Mouse (Mus musculus) intestine, embryonic 15.5 days (tissue): ENCODE results near the gene Minpp1. TPM values are rescaled to one million over a fixed set of nuclear protein-coding genes. Genes with fewer than 3 reads are reported as not detected.
"Not testable (repeated sequence)": the region's sequence is repeated elsewhere in the genome, so short reads cannot be mapped to it uniquely, and the experiment has no call there.

ENCODE experiments used
- ATAC-seq: fragments of 200-750 bp; cut with Nextera tagmentation; 2 replicates; pipeline ENCODE4 v1.8.0; 2017; ENCODE audit warnings: moderate TSS enrichment, moderate library complexity
- H3K27ac ChIP-seq: fragments of 300-500 bp; sonication (generic); 2 replicates; pipeline ENCODE4 v1.5.1; 2015; ENCODE audit warnings: mild to moderate bottlenecking, inconsistent platforms
- H3K27me3 ChIP-seq: fragments of 300-500 bp; sonication (generic); replicated peaks from 2 replicates; pipeline ENCODE4 v1.6.1; 2015; ENCODE audit warnings: inconsistent platforms
- H3K36me3 ChIP-seq: fragments of 300-500 bp; sonication (generic); 2 replicates; pipeline ENCODE4 v1.6.1; 2015; ENCODE audit warnings: inconsistent platforms
- H3K4me1 ChIP-seq: fragments of 300-500 bp; sonication (generic); replicated peaks from 2 replicates; pipeline ENCODE4 v1.6.1; 2015; ENCODE audit warnings: inconsistent platforms
- H3K4me2 ChIP-seq: fragments of 300-500 bp; sonication (generic); replicated peaks from 2 replicates; pipeline ENCODE4 v1.6.1; 2015; ENCODE audit warnings: mild to moderate bottlenecking, inconsistent platforms
- H3K4me3 ChIP-seq: fragments of 300-500 bp; sonication (generic); replicated peaks from 2 replicates; pipeline ENCODE4 v1.5.1; 2015; ENCODE audit warnings: inconsistent platforms
- H3K9ac ChIP-seq: fragments of 300-500 bp; sonication (generic); 2 replicates; pipeline ENCODE4 v1.6.1; 2015; ENCODE audit warnings: inconsistent platforms
- H3K9me3 ChIP-seq: fragments of 300-500 bp; sonication (generic); 2 replicates; pipeline ENCODE4 v1.6.1; 2016; ENCODE audit warnings: inconsistent platforms
- WGBS: fragments of 180-500 bp; shearing (Covaris S2); methylation state at CpG from one replicate; pipeline ENCODE4 v1.1.7; 2015; 5-methylcytosine and 5-hydroxymethylcytosine counted together
- polyA plus RNA-seq: library from polyadenylated mRNA; unstranded; fragments of >200 nt; fragmentation: Nextera tagmentation; extraction: Ambion mirVana; gene quantifications from 2 replicates; pipeline ENCODE4 v1.2.1, GENCODE M21; 2015

The Minpp1 gene
- polyA plus RNA-seq, result 58.0 and 66.9 TPM in 2 replicates

DNA sequence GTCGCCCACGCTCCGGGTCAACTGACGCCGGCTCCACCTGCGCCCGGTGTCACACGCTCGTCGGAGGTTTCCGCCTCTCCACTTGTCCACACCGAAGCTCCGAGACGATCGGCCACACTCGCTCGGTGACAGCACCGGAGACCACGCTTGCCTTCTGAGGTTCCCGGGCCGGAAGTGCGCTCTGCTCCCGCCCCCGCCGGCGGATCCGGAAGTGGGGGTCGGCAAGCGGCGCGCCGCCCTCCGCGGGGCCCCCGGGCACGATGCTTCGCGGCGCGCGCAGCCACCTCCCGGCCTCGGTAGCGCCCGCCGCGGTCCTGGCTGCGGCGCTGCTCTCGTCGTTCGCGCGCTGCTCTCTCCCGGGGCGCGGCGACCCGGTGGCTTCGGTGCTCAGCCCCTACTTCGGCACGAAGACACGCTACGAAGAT is at the start of gene Minpp1:
Minpp1 (plus strand) TSS at position 89 of the 425 bp plus-strand sequence.
- Histone ChIP-seq H3K36me3 (no peaks in the 10 kb centered on the region), H3K9ac (peak within 1 kb of the TSS; percentile 69), H3K4me1 (peaks cover 14% of the 10 kb centered on the region; the same call in 1 of the 2 replicates), H3K9me3 (no peaks in the 10 kb centered on the region), H3K4me2 (peak within 1 kb of the TSS; percentile 67), H3K27ac (peak within 1 kb of the TSS; percentile 87), H3K4me3 (peak within 1 kb of the TSS; percentile 57), H3K27me3 (no peaks in the 10 kb centered on the region)
- WGBS, result under 1% methylated on average over 59 of the region's 64 CpGs
- ATAC-seq, result peak; percentile 91

DNA sequence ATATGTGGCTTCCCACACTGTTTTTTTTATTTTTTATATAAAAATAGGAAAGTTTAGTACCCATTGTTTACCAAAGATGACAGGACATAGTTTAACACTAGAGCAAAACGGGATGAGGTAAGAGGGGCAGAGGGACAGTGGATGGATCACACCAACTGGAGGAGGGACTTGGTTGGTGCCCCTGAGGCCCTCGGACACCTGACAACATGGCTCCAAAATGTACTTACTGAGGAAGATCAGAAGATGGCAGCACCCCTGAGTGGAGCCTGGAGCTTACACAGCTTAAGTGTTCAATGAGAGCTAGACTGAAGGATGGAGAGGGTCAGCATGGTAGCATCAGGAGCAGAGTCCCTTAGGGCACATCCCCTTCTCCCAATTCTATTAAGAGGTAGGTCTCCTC is 46.2 kb upstream of the Minpp1 start:
- H3K4me1 ChIP-seq, result no peaks in the 10 kb centered on the region

DNA sequence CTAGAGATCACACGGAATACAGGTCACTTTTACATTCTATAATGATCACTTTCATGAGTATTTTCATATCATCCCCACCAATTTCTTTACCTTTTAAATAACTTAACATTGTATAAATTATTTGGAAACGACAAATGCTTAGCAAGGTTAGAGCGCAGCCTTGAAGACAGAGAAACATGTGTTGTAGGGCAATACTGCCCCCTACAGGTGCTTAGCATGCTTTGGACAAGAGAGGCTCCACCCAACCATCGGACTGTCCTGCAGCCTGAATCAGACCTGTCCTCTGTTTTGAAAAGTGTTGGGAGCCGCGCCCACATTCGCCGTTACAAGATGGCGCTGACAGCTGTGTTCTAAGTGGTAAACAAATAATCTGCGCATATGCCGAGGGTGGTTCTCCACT is 44.0 kb upstream of the Minpp1 start:
- Histone ChIP-seq H3K4me3 (no peak overlapping the region), H3K27ac (no peak overlapping the region), H3K4me2 (no peak overlapping the region), H3K36me3 (no peaks in the 10 kb centered on the region), H3K9me3 (no peaks in the 10 kb centered on the region), H3K9ac (no peak overlapping the region), H3K27me3 (no peaks in the 10 kb centered on the region), H3K4me1 (no peaks in the 10 kb centered on the region)
- ATAC-seq, result no peak
- WGBS, result 97% methylated on average over 11 of the region's 11 CpGs

More for the DNA sequence above, 46.2 kb upstream of the Minpp1 start:
- Histone ChIP-seq H3K4me2 (no peak overlapping the region), H3K9ac (no peak overlapping the region), H3K9me3 (no peaks in the 10 kb centered on the region), H3K4me3 (no peak overlapping the region), H3K27me3 (no peaks in the 10 kb centered on the region), H3K27ac (no peak overlapping the region), H3K36me3 (no peaks in the 10 kb centered on the region)
- ATAC-seq, result no peak
- 83% methylated on average over 2 of the region's 2 CpGs for WGBS

DNA sequence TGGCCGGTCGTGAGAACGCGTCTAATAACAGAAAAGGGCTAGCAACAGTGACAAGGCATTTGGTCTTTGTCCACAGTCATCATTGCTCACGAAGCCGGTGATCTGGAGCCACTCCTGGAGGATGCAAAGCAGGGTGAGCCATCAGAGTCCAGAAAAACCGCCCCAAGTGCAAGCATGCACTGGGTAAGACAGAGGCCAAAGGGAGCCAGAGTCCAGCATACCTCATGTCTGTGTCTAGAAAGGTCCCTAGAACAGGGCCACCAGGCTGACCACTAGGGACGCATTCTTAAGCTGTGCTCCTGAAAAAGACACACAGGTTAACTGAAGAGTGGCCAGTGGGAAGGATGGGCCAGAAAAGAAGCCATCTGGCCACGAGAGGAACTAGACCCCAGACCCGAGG is 36.6 kb upstream of the Minpp1 start:
- Histone ChIP-seq H3K36me3 (no peaks in the 10 kb centered on the region), H3K4me1 (no peaks in the 10 kb centered on the region), H3K9ac (no peak overlapping the region), H3K27me3 (no peaks in the 10 kb centered on the region), H3K4me2 (no peak overlapping the region), H3K9me3 (no peaks in the 10 kb centered on the region), H3K4me3 (no peak overlapping the region), H3K27ac (no peak overlapping the region)
- WGBS, result 96% methylated on average over 10 of the region's 10 CpGs
- no peak for ATAC-seq

DNA sequence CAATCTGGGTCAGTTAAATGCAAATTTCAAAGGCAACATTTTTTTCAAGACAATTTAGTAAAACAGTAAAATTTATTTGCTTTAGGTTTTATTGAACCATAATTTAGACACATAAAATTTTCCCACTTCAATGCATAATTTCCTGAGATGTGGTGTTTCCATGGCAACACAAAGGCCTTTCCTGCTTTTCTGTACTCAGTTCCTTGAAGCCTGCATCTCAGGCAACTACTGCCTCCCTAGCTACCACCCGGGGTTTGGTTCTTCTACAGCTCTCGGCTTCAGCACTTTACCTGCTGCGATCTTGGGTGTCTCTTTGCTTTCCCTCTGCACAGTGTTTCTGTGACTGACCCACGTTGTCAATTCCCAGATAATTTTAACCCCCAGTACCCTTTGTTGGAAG is 33.3 kb upstream of the Minpp1 start:
- Histone ChIP-seq H3K9ac (no peak overlapping the region), H3K36me3 (no peaks in the 10 kb centered on the region), H3K4me1 (no peaks in the 10 kb centered on the region), H3K4me2 (no peak overlapping the region), H3K27ac (no peak overlapping the region), H3K4me3 (no peak overlapping the region), H3K9me3 (no peaks in the 10 kb centered on the region), H3K27me3 (no peaks in the 10 kb centered on the region)
- WGBS, result 74% methylated on average over 4 of the region's 4 CpGs
- no peak for ATAC-seq

DNA sequence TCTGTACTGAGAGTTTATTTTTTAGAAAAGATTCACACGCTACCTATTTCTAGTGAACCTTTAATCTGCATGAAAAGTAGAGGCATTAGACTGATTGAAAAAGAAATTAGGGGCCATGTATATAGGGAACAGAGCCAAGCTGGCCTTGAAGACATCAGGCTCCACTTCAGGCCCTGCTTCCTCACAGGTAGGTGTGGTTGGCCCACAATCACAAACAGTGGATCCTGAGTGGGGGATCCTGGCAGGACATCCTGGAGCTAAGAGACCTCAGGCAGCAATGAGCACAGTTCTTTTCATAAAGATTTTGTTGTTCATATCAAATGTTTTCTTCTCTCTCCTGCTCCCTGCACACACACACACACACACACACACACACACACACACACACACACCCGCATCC is 28.8 kb upstream of the Minpp1 start:
- WGBS, result 71% methylated on average over 2 of the region's 2 CpGs
- no peak overlapping the region for H3K4me3 ChIP-seq
- no peak for ATAC-seq
- H3K27ac ChIP-seq, result no peak overlapping the region
- no peaks in the 10 kb centered on the region for H3K36me3 ChIP-seq
- H3K27me3 ChIP-seq, result no peaks in the 10 kb centered on the region
- no peak overlapping the region for H3K9ac ChIP-seq
- no peaks in the 10 kb centered on the region for H3K9me3 ChIP-seq
- H3K4me1 ChIP-seq, result no peaks in the 10 kb centered on the region
- H3K4me2 ChIP-seq, result no peak overlapping the region

DNA sequence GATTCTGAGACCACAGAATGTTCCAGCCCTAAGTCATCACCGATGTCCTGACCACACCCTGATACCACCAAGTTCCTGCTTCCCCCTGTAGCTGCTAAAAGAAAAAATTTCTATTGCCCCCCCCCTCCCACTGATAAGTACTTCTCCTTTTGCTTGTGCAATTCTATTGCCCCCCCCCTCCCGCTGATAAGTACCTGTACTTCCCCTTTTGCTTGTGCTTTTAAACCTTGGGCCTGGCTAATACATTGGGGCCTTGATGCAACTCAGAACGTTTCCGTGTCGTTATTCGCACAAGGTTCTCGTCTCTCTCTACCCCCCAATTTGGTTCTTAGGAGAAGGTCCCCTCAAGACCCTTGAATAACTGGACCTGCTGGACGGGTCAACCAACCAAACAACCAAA is 27.9 kb upstream of the Minpp1 start:
- not testable (repeated sequence) for H3K4me1 ChIP-seq, H3K9me3 ChIP-seq, H3K4me3 ChIP-seq, H3K27me3 ChIP-seq, H3K9ac ChIP-seq, H3K4me2 ChIP-seq, ATAC-seq, H3K27ac ChIP-seq, H3K36me3 ChIP-seq
- WGBS, result 92% methylated on average over 8 of the region's 8 CpGs

DNA sequence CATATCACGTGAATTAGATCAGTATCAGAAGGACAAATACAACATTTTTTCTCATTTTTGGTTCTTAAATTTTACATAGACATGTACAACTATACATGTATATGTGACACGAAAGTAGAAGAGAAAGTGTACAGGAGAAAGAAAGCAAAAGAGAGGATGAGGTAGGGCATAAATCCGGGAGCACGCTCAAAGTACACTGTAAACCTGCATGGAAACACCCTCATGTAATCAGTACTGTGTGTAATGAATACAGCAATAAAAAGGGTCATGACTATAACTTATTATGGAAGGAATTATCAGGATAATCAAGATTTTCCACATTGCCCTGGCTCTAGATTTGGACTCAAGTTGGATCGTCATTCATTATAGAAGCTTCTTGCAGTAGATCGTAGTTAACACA is 22.5 kb upstream of the Minpp1 start:
- no peak overlapping the region for H3K4me3 ChIP-seq
- no peaks in the 10 kb centered on the region for H3K27me3 ChIP-seq
- H3K27ac ChIP-seq, result no peak overlapping the region
- no peak overlapping the region for H3K4me2 ChIP-seq
- ATAC-seq, result no peak
- no peak overlapping the region for H3K9ac ChIP-seq
- no peaks in the 10 kb centered on the region for H3K4me1 ChIP-seq
- WGBS, result 78% methylated on average over 6 of the region's 6 CpGs
- H3K36me3 ChIP-seq, result no peaks in the 10 kb centered on the region
- no peaks in the 10 kb centered on the region for H3K9me3 ChIP-seq

DNA sequence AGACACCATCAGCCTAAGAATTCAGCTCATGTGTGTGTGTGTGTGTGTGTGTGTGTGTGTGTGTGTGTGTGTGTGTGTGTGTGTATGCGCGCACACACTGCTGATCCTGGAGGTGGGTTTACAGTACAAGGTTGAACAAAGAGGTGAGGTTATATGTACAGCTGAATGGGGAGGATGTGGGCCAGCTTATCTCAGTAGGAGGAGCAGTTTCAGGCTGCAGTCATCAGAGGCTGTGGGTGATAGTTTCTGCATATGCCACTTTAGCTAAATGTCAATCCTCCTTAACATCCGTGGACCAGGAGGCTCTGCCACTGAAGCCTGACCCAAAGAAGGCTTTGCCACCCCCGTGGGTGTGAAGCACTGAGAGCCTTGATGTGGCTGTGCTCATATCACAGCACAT is 20.3 kb upstream of the Minpp1 start:
- no peaks in the 10 kb centered on the region for H3K27me3 ChIP-seq
- no peak overlapping the region for H3K9ac ChIP-seq
- H3K9me3 ChIP-seq, result no peaks in the 10 kb centered on the region
- H3K4me3 ChIP-seq, result no peak overlapping the region
- no peak overlapping the region for H3K4me2 ChIP-seq
- H3K4me1 ChIP-seq, result no peaks in the 10 kb centered on the region
- no peak overlapping the region for H3K27ac ChIP-seq
- no peak for ATAC-seq
- WGBS, result 81% methylated on average over 4 of the region's 4 CpGs
- no peaks in the 10 kb centered on the region for H3K36me3 ChIP-seq

DNA sequence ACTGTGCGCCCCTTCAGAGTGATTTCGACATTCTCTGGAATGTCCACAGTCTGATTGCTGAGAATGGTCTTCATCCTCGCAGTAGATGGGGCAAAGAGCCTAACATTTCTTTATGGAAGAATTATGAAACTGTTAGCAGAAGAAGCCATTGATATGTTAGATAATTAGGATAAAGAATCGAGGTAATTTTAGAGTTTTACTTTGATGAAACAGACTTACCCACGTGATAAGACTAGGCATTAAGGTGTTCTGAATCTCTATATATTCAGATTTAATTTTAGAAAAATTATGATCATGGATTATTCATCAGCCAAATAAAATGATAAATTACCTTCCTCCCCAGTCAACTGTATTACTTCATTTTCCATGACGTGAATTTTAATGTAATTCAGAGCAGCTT is 19.1 kb upstream of the Minpp1 start, which contains the start of gene Rpl9-ps6:
Rpl9-ps6 (minus strand) TSS at position 101 of the 400 bp plus-strand sequence.
- WGBS, result 81% methylated on average over 6 of the region's 6 CpGs
- Histone ChIP-seq H3K36me3 (no peaks in the 10 kb centered on the region), H3K9ac (no peak within 1 kb of the TSS), H3K27ac (no peak within 1 kb of the TSS), H3K9me3 (no peaks in the 10 kb centered on the region), H3K27me3 (no peaks in the 10 kb centered on the region), H3K4me2 (no peak within 1 kb of the TSS), H3K4me3 (no peak within 1 kb of the TSS), H3K4me1 (no peaks in the 10 kb centered on the region)
- ATAC-seq, result no peak

DNA sequence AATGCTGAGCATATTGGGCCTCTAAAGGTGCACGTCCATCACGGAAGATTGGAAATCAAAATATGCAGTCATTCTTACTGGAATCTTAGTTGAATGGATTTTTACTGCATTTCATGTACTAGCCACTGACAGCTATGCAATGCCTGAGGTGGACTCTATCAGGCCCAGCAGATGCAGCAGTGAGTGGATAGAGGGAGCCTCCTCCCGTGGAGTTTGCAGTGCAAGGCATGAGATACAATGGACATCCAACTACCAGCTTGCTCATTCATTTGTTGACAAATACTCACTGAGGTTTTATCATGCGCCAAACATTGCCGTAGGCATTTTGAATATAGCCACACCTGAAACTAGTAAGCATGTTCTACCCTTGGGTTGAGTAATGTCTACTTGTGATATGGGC is 18.2 kb upstream of the Minpp1 start:
- Histone ChIP-seq H3K9me3 (no peaks in the 10 kb centered on the region), H3K4me1 (no peaks in the 10 kb centered on the region), H3K4me3 (no peak overlapping the region), H3K27ac (no peak overlapping the region), H3K9ac (no peak overlapping the region), H3K27me3 (no peaks in the 10 kb centered on the region), H3K36me3 (no peaks in the 10 kb centered on the region), H3K4me2 (no peak overlapping the region)
- 91% methylated on average over 5 of the region's 5 CpGs for WGBS
- ATAC-seq, result no peak

DNA sequence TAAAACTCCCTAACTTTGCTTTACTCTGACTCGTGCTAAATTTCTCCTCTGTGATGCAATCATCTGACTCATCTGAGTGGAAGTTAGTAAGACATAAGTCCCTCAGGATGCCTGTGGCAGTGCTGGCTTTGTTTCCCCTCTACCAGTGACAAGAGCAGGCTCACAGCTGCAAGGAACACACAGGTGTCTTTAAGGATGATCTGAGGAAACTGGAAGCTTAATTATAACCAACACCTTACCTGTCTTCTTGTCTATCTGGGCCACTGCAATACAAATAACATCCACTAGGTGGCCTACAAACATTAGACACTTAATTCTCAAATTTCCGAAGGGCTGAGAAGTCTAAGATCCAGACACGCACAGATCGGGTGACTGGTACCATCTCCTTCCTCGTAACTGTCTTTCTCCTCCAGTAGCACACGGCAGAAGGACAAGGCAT is 15.5 kb upstream of the Minpp1 start:
- no peak overlapping the region for H3K4me3 ChIP-seq
- 25% methylated on average over 6 of the region's 6 CpGs for WGBS
- ATAC-seq, result peak; percentile 36

DNA sequence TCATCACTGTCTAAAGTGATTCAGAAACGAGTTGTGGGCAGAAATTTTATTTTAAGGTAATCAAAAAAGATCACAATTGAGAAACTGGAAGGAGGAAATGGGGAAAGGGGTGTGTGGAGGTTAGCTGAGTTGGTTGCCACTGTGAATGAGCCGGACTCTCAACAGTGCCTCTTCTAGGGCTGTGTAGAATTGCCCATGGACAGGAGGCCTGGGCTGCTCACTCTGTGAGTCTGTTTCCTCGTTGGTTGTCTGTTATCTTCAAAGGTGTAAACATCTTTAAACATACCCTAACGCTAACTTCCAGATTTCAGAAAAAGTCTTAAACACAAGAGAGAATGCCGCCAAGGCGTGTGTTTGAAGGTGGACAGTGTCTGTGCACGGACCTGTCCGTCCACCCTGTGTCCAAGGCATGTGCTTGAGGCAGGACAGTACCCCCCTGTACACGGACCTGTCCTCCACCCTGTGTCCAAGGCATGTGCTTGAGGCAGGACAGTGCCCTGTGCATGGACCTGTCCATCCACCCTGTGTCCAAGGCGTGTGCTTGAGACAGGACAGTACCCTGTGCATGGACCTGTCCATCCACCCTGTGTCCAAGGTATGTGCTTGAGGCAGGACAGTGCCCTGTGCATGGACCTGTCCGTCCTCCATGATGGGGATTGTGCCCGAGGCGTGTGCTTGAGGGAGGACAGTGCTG is 14.9 kb upstream of the Minpp1 start:
- H3K4me1 ChIP-seq, result no peaks in the 10 kb centered on the region
- H3K9ac ChIP-seq, result no peak overlapping the region
- no peak overlapping the region for H3K4me3 ChIP-seq
- H3K27ac ChIP-seq, result no peak overlapping the region
- no peaks in the 10 kb centered on the region for H3K9me3 ChIP-seq
- WGBS, result 81% methylated on average over 13 of the region's 13 CpGs
- H3K27me3 ChIP-seq, result no peaks in the 10 kb centered on the region
- no peak overlapping the region for H3K4me2 ChIP-seq
- H3K36me3 ChIP-seq, result no peaks in the 10 kb centered on the region
- ATAC-seq, result no peak

More for the DNA sequence above, 15.5 kb upstream of the Minpp1 start:
- H3K4me1 ChIP-seq, result no peaks in the 10 kb centered on the region
- no peak overlapping the region for H3K27ac ChIP-seq
- no peaks in the 10 kb centered on the region for H3K9me3 ChIP-seq
- H3K9ac ChIP-seq, result no peak overlapping the region
- no peak overlapping the region for H3K4me2 ChIP-seq
- no peaks in the 10 kb centered on the region for H3K36me3 ChIP-seq
- H3K27me3 ChIP-seq, result no peaks in the 10 kb centered on the region
